Mouse (Mus musculus) B cell, adult 67 days (primary cell): ENCODE results near the gene Olfr1383. TPM values are rescaled to one million over a fixed set of nuclear protein-coding genes. Genes with fewer than 3 reads are reported as not detected.

Experiments
- total RNA-seq, 2 experiments: library from RNA; stranded (reverse); gene quantifications; 4 replicates each; pipeline ENCODE4 v1.2.4; 2023

Gene Olfr1383
- total RNA-seq: not detected

GRCm38 (mm10) chr11:49519348-49519747 lies at the start of gene Olfr1383:
TSS of gene Olfr1383 (plus strand) at chr11:49519648.

GRCm38 (mm10) chr11:49488770-49489169 lies 30.7 kb upstream of the Olfr1383 start, which contains the start of gene Olfr1385:
TSS of gene Olfr1385 (plus strand) at chr11:49489070.

DNA sequence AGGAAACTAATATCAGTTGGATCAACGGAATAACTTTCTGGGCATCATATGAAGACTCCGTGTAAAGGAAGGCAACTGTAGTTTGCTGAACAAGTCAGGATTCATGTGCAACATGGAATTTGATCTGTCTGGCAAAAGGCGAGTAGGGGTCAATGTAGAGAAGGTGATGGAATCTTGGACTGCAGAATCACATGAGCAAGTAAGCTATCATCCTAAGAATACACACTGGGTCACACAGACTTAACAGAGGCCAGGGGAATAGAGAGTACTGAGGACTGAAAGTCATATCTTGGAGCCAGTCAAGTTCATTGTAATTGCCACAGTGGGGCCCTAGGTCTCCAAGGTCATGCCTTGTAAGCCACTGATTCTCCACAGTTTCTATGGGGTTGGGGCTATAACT lies 8.5 kb downstream of the Olfr1383 start, which contains the start of gene Olfr1382:
Olfr1382 (plus strand) TSS at position 301 of the 400 bp plus-strand sequence.

DNA sequence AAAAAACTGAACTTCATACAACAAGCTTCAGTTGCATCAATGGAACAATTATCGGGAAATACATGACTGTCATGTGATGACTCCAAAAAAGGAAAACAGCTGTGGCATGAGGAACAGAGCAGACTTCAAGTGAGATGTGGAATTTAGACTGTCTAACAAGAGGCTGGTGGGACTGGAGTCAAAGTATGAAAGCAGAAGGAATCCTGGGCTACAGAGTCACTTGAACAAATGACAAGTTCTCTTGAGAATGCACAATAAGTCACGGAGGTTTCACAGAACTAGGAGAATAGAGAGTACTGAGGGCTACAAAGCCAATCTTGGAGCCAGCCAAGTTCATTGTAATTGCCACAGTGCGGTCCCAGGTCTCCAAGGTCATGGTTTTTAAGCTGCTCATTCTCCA lies 23.7 kb downstream of the Olfr1383 start, which contains the start of gene Olfr1381:
Olfr1381 (plus strand) TSS at position 301 of the 400 bp plus-strand sequence.

GRCm38 (mm10) chr11:49556578-49556977 lies 37.1 kb downstream of the Olfr1383 start, which contains the start of gene Olfr1380:
TSS of gene Olfr1380 (plus strand) at chr11:49556878.

Other genes starting within 250 kb of the Olfr1383 start
- 1 to 10 TPM; 1.2 to 1.5 TPM for gene Olfr1393, start 241.3 kb upstream of the Olfr1383 start, total RNA-seq
- under 1 TPM; 0.21 to 0.52 TPM for gene Olfr1392, start 234.4 kb upstream of the Olfr1383 start, total RNA-seq
- gene Olfr10, start 214.9 kb upstream of the Olfr1383 start, total RNA-seq: not detected
- not detected for gene Olfr1391, start 196.9 kb upstream of the Olfr1383 start, total RNA-seq
- gene Olfr1390, start 184.5 kb upstream of the Olfr1383 start, total RNA-seq: not detected
- gene Olfr1389, start 96.6 kb upstream of the Olfr1383 start, total RNA-seq: not detected
- gene Olfr1388, start 83.0 kb upstream of the Olfr1383 start, total RNA-seq: under 1 TPM; 0.64 to 0.92 TPM
- not detected for gene Olfr1387, start 64.3 kb upstream of the Olfr1383 start, total RNA-seq
- gene Olfr1386, start 54.6 kb upstream of the Olfr1383 start, total RNA-seq: not detected
- gene Olfr1385, start 30.6 kb upstream of the Olfr1383 start, total RNA-seq: not detected
- gene Olfr1384, start 12.9 kb upstream of the Olfr1383 start, total RNA-seq: not detected
- gene Olfr1382, start 8.6 kb downstream of the Olfr1383 start, total RNA-seq: not detected
- gene Olfr1381, start 23.8 kb downstream of the Olfr1383 start, total RNA-seq: not detected
- not detected for gene Olfr1380, start 37.2 kb downstream of the Olfr1383 start, total RNA-seq
- not detected for gene Flt4, start 89.6 kb downstream of the Olfr1383 start, total RNA-seq
- gene Scgb3a1, start 144.0 kb downstream of the Olfr1383 start, total RNA-seq: not detected
- 10 to 100 TPM; 74.2 to 82.1 TPM for gene Cnot6, start 193.1 kb downstream of the Olfr1383 start, total RNA-seq